Mouse (Mus musculus) testis, adult 2 months (tissue): ENCODE results near the gene Sidt1.

Experiments used
- CTCF ChIP-seq: fragments of 200-500 bp; IDR thresholded peaks from 2 replicates; pipeline ENCODE4 v1.5.1; 2012; ENCODE audit warnings: low read depth, mild to moderate bottlenecking, inconsistent platforms, low read length, moderate library complexity; ENCODE audit not compliant: control insufficient read depth, insufficient read depth, insufficient replicate concordance
- POLR2A ChIP-seq: fragments of 200-500 bp; IDR thresholded peaks from 2 replicates; pipeline ENCODE4 v1.6.1; 2012; ENCODE audit warnings: low read depth, mild to moderate bottlenecking, inconsistent platforms, low read length, moderate library complexity; ENCODE audit not compliant: control insufficient read depth

DNA sequence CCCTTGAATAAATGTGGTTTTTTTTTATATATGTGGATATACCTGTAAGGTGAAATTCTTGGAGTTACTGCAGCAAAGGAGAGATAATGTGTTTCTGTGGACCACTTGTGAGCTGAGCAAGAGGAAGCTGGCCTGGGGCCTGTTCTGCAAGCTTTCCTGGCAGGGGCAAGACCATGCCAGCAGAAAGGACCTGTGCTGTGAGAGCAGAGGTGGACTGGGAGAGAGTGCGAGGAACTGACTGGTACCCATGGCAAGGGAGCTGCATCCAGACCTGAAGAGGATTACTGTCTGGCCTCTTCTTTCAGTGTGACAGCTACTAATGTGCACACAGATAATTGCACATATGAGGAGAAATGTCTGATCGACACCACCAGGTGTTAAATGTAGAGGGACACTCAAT, 142.0 kb downstream of the Sidt1 start:
- TF ChIP-seq CTCF (no peak), POLR2A (no peak)
